Mouse (Mus musculus) neural tube, embryonic 14.5 days (tissue): ENCODE results near the gene 4930544D05Rik. TPM values are rescaled to one million over a fixed set of nuclear protein-coding genes. Genes with fewer than 3 reads are reported as not detected.

ENCODE experiments used
- ATAC-seq: fragments of 200-750 bp; cut with Nextera tagmentation; 2 replicates; pipeline ENCODE4 v1.8.0; 2017; ENCODE audit warnings: low read depth, mild to moderate bottlenecking, moderate TSS enrichment, moderate library complexity
- H3K27ac ChIP-seq: fragments of 300-500 bp; sonication (generic); 2 replicates; pipeline ENCODE4 v1.5.1; 2014; ENCODE audit warnings: low read depth, mild to moderate bottlenecking, control low read depth, low read length, moderate library complexity, mixed read lengths
- H3K27me3 ChIP-seq: fragments of 300-500 bp; sonication (generic); 2 replicates; pipeline ENCODE4 v1.6.1; 2014; ENCODE audit warnings: low read length; ENCODE audit not compliant: control insufficient read depth, insufficient read depth
- H3K36me3 ChIP-seq: fragments of 300-500 bp; sonication (generic); 2 replicates; pipeline ENCODE4 v1.6.1; 2014; ENCODE audit warnings: low read length, mixed read lengths; ENCODE audit not compliant: control insufficient read depth, insufficient read depth
- H3K4me1 ChIP-seq: fragments of 300-500 bp; sonication (generic); 2 replicates; pipeline ENCODE4 v1.6.1; 2014; ENCODE audit warnings: low read length; ENCODE audit not compliant: control insufficient read depth, insufficient read depth
- H3K4me2 ChIP-seq: fragments of 300-500 bp; sonication (generic); 2 replicates; pipeline ENCODE4 v1.6.1; 2014; ENCODE audit warnings: mild to moderate bottlenecking, low read depth, low read length, control low read depth
- H3K4me3 ChIP-seq: fragments of 300-500 bp; sonication (generic); 2 replicates; pipeline ENCODE4 v1.5.1; 2014; ENCODE audit warnings: low read depth, low read length, control low read depth, mixed read lengths
- H3K9ac ChIP-seq: fragments of 300-500 bp; sonication (generic); replicated peaks from 2 replicates; pipeline ENCODE4 v1.6.1; 2014; ENCODE audit warnings: low read depth, mild to moderate bottlenecking, control low read depth, low read length, mixed read lengths
- H3K9me3 ChIP-seq: fragments of 300-500 bp; sonication (generic); 2 replicates; pipeline ENCODE4 v1.6.1; 2016; ENCODE audit warnings: low read length; ENCODE audit not compliant: control insufficient read depth
- WGBS: fragments of 180-500 bp; shearing (Covaris S2); extraction: QIAGEN DNeasy Blood & Tissue Kit; methylation state at CpG from one replicate; pipeline ENCODE4 v1.1.7; 2014; 5-methylcytosine and 5-hydroxymethylcytosine counted together
- polyA plus RNA-seq: library from polyadenylated mRNA; unstranded; fragments of >200 nt; fragmentation: Nextera tagmentation; extraction: Ambion mirVana; gene quantifications from 2 replicates; pipeline ENCODE4 v1.2.1, GENCODE M21; 2014

Gene 4930544D05Rik
- polyA plus RNA-seq, 1 experiment from 2014 or later: not detected

GRCm38 (mm10) chr11:70650322-70651175 lies 34.9 kb downstream of the 4930544D05Rik start:
- no peak for ATAC-seq
- H3K4me3 ChIP-seq: no peak overlapping the region

GRCm38 (mm10) chr11:70651391-70651790 lies 35.7 kb downstream of the 4930544D05Rik start:
- no peak overlapping the region for H3K4me2 ChIP-seq
- no peak overlapping the region for H3K4me3 ChIP-seq
- no peak overlapping the region for H3K27ac ChIP-seq
- 85% methylated on average over 2 of the region's 2 CpGs for WGBS
- no peak overlapping the region for H3K9ac ChIP-seq
- H3K4me1 ChIP-seq: peaks cover 28% of the 10 kb centered on the region
- no peak for ATAC-seq
- H3K27me3 ChIP-seq: no peaks in the 10 kb centered on the region
- no peaks in the 10 kb centered on the region for H3K9me3 ChIP-seq
- peaks cover 30% of the 10 kb centered on the region for H3K36me3 ChIP-seq

More at GRCm38 (mm10) chr11:70650322-70651175, 34.9 kb downstream of the 4930544D05Rik start:
- Histone ChIP-seq H3K36me3 (peaks cover 30% of the 10 kb centered on the region), H3K27ac (no peak overlapping the region), H3K27me3 (no peaks in the 10 kb centered on the region), H3K9me3 (no peaks in the 10 kb centered on the region), H3K9ac (no peak overlapping the region), H3K4me1 (peaks cover 28% of the 10 kb centered on the region), H3K4me2 (no peak overlapping the region)
- 81% methylated on average over 12 of the region's 12 CpGs for WGBS

- no peak overlapping the region for H3K9ac ChIP-seq
- WGBS: 72% methylated on average over 12 of the region's 12 CpGs
- H3K9me3 ChIP-seq: no peaks in the 10 kb centered on the region
- H3K4me1 ChIP-seq: peaks cover 34% of the 10 kb centered on the region
- no peaks in the 10 kb centered on the region for H3K27me3 ChIP-seq
- H3K36me3 ChIP-seq: peaks cover 30% of the 10 kb centered on the region
- peak overlapping the region; percentile 98; the same call in 1 of the 2 replicates for H3K4me3 ChIP-seq
- peak overlapping the region; percentile 91 for H3K4me2 ChIP-seq
- no peak overlapping the region for H3K27ac ChIP-seq
- ATAC-seq: no peak
Observed at GRCm38 (mm10) chr11:70652029-70652883, 36.6 kb downstream of the 4930544D05Rik start.

- Histone ChIP-seq H3K4me2 (peak overlapping the region; percentile 91), H3K4me3 (peak overlapping the region; percentile 98), H3K36me3 (peaks cover 30% of the 10 kb centered on the region), H3K9ac (peak overlapping the region; percentile 95; the same call in 1 of the 2 replicates), H3K27ac (no peak overlapping the region), H3K27me3 (no peaks in the 10 kb centered on the region), H3K4me1 (peaks cover 31% of the 10 kb centered on the region), H3K9me3 (no peaks in the 10 kb centered on the region)
- WGBS: 68% methylated on average over 6 of the region's 6 CpGs
- ATAC-seq: no peak
Observed at GRCm38 (mm10) chr11:70652884-70653344, 37.3 kb downstream of the 4930544D05Rik start.

- Histone ChIP-seq H3K9me3 (no peaks in the 10 kb centered on the region), H3K27me3 (no peaks in the 10 kb centered on the region), H3K4me3 (peak overlapping the region; percentile 98), H3K36me3 (peaks cover 30% of the 10 kb centered on the region), H3K27ac (peak overlapping the region; percentile 96), H3K9ac (peak overlapping the region; percentile 95), H3K4me1 (peaks cover 25% of the 10 kb centered on the region), H3K4me2 (peak overlapping the region; percentile 91)
- under 1% methylated on average over 45 of the region's 63 CpGs for WGBS
- peak; percentile 60 for ATAC-seq
Observed at GRCm38 (mm10) chr11:70653345-70654197, 37.9 kb downstream of the 4930544D05Rik start.

GRCm38 (mm10) chr11:70654198-70654922 lies 38.7 kb downstream of the 4930544D05Rik start, which contains the start of gene Pfn1:
Gene Pfn1, minus strand, starts transcription at chr11:70654644.
- ATAC-seq: peak; percentile 54
- under 1% methylated on average over 43 of the region's 61 CpGs for WGBS
- H3K4me1 ChIP-seq: peaks cover 23% of the 10 kb centered on the region

GRCm38 (mm10) chr11:70654923-70655570 lies 39.4 kb downstream of the 4930544D05Rik start:
- Histone ChIP-seq H3K36me3 (peaks cover 17% of the 10 kb centered on the region), H3K4me2 (peak overlapping the region; percentile 91), H3K4me3 (peak overlapping the region; percentile 98), H3K9ac (peak overlapping the region; percentile 95), H3K27ac (peak overlapping the region; percentile 96), H3K27me3 (no peaks in the 10 kb centered on the region), H3K4me1 (peaks cover 23% of the 10 kb centered on the region), H3K9me3 (no peaks in the 10 kb centered on the region)
- ATAC-seq: peak; percentile 33; the same call in 1 of the 2 replicates
- under 1% methylated on average over 44 of the region's 48 CpGs for WGBS

More at GRCm38 (mm10) chr11:70654198-70654922, 38.7 kb downstream of the 4930544D05Rik start, which contains the start of gene Pfn1:
- Histone ChIP-seq H3K9ac (peak within 1 kb of the TSS; percentile 95), H3K9me3 (no peaks in the 10 kb centered on the region), H3K27ac (peak within 1 kb of the TSS; percentile 96), H3K4me2 (peak within 1 kb of the TSS; percentile 91), H3K4me3 (peak within 1 kb of the TSS; percentile 98), H3K27me3 (no peaks in the 10 kb centered on the region), H3K36me3 (peaks cover 24% of the 10 kb centered on the region)
